Mouse (Mus musculus) cortical plate, adult 2 months (tissue): ENCODE results near the gene Cnot6l. TPM values are rescaled to one million over a fixed set of nuclear protein-coding genes. Genes with fewer than 3 reads are reported as not detected.
A peak's percentile ranks its signal among the peaks of the same experiment; 100 is the strongest.

ENCODE experiments used
- H3K27ac ChIP-seq: fragments of 200-500 bp; 2 replicates; pipeline ENCODE4 v1.5.1; 2012; ENCODE audit warnings: low read length, control low read depth, inconsistent platforms; ENCODE audit not compliant: insufficient read depth
- H3K4me1 ChIP-seq: fragments of 200-500 bp; 2 replicates; pipeline ENCODE4 v1.6.1; 2011; ENCODE audit warnings: low read length; ENCODE audit not compliant: control insufficient read depth, insufficient read depth
- H3K4me3 ChIP-seq: fragments of 200-500 bp; 2 replicates; pipeline ENCODE4 v1.5.1; 2011; ENCODE audit warnings: mild to moderate bottlenecking, low read length, control low read depth; ENCODE audit not compliant: insufficient read depth
- CTCF ChIP-seq: fragments of 200-500 bp; IDR thresholded peaks from 2 replicates; pipeline ENCODE4 v1.5.1; 2011; ENCODE audit warnings: mild to moderate bottlenecking, control low read depth, low read length; ENCODE audit not compliant: insufficient read depth; ENCODE audit errors: extremely low read depth
- POLR2A ChIP-seq: fragments of 200-500 bp; IDR thresholded peaks from 2 replicates; pipeline ENCODE4 v1.6.1; 2011; ENCODE audit warnings: mild to moderate bottlenecking, low read length, control low read depth; ENCODE audit not compliant: insufficient read depth; ENCODE audit errors: extremely low read depth
- polyA plus RNA-seq: library from polyadenylated mRNA; depleted of rRNA; stranded (reverse); fragments of >200 nt; gene quantifications from 2 replicates; pipeline ENCODE4 v1.2.3, GENCODE M21; 2012

The Cnot6l gene
- polyA plus RNA-seq, 1 experiment: 14.0 TPM

GRCm38 (mm10) chr5:96191251-96191650, 27.3 kb upstream of the Cnot6l start:
- no peak for TF ChIP-seq CTCF
- TF ChIP-seq POLR2A: no peak
- H3K4me1 ChIP-seq: no peaks in the 10 kb centered on the region
- H3K27ac ChIP-seq: no peak overlapping the region
- H3K4me3 ChIP-seq: no peak overlapping the region

GRCm38 (mm10) chr5:96189761-96190160, 25.8 kb upstream of the Cnot6l start:
- TF ChIP-seq POLR2A (no peak), CTCF (no peak)
- Histone ChIP-seq H3K4me1 (no peaks in the 10 kb centered on the region), H3K27ac (no peak overlapping the region), H3K4me3 (no peak overlapping the region)

- TF ChIP-seq CTCF (no peak), POLR2A (no peak)
- H3K27ac ChIP-seq: no peak overlapping the region
- H3K4me3 ChIP-seq: no peak overlapping the region
- H3K4me1 ChIP-seq: no peaks in the 10 kb centered on the region
Observed at GRCm38 (mm10) chr5:96183987-96184386, 20.0 kb upstream of the Cnot6l start.

GRCm38 (mm10) chr5:96183211-96183610, 19.2 kb upstream of the Cnot6l start:
- H3K27ac ChIP-seq: no peak overlapping the region
- TF ChIP-seq CTCF (no peak), POLR2A (no peak)
- H3K4me1 ChIP-seq: no peaks in the 10 kb centered on the region
- no peak overlapping the region for H3K4me3 ChIP-seq

- no peak for TF ChIP-seq POLR2A
- TF ChIP-seq CTCF: no peak
- Histone ChIP-seq H3K27ac (peak overlapping the region; percentile 37; the same call in 1 of the 2 replicates), H3K4me3 (no peak overlapping the region), H3K4me1 (no peaks in the 10 kb centered on the region)
Observed at GRCm38 (mm10) chr5:96176879-96177358, 12.9 kb upstream of the Cnot6l start.

- Histone ChIP-seq H3K27ac (no peak overlapping the region; the same call in 1 of the 2 replicates), H3K4me1 (no peaks in the 10 kb centered on the region), H3K4me3 (no peak overlapping the region)
- no peak for TF ChIP-seq POLR2A
- no peak for TF ChIP-seq CTCF
Observed at GRCm38 (mm10) chr5:96176121-96176520, 12.2 kb upstream of the Cnot6l start.

- Histone ChIP-seq H3K4me1 (no peaks in the 10 kb centered on the region), H3K27ac (no peak overlapping the region), H3K4me3 (no peak overlapping the region)
- TF ChIP-seq POLR2A (no peak), CTCF (no peak)
Observed at GRCm38 (mm10) chr5:96171765-96172164, 7.8 kb upstream of the Cnot6l start.

- Histone ChIP-seq H3K27ac (no peak overlapping the region), H3K4me1 (no peaks in the 10 kb centered on the region), H3K4me3 (no peak overlapping the region)
- TF ChIP-seq POLR2A (no peak), CTCF (no peak)
Observed at GRCm38 (mm10) chr5:96170443-96170842, 6.5 kb upstream of the Cnot6l start.

- no peak overlapping the region for H3K4me3 ChIP-seq
- TF ChIP-seq POLR2A: no peak
- no peak for TF ChIP-seq CTCF
Observed at GRCm38 (mm10) chr5:96166761-96167160, 2.8 kb upstream of the Cnot6l start.

GRCm38 (mm10) chr5:96163396-96164020, 463 bp downstream of the Cnot6l start:
- H3K4me3 ChIP-seq: peak overlapping the region; percentile 88
- peak overlapping the region; percentile 77; the same call in 1 of the 2 replicates for H3K27ac ChIP-seq
- H3K4me1 ChIP-seq: no peaks in the 10 kb centered on the region
- TF ChIP-seq POLR2A (no peak), CTCF (no peak)

More at GRCm38 (mm10) chr5:96166761-96167160, 2.8 kb upstream of the Cnot6l start:
- no peaks in the 10 kb centered on the region for H3K4me1 ChIP-seq
- no peak overlapping the region for H3K27ac ChIP-seq
